Mouse (Mus musculus): ENCODE measurements at regions not wholly inside any gene's neighbourhood (a gene's known extent, or its start where the extent isn't known, plus 50 kb on each side); places are given as distances from the start of the nearest gene placed in this dataset.

DNA sequence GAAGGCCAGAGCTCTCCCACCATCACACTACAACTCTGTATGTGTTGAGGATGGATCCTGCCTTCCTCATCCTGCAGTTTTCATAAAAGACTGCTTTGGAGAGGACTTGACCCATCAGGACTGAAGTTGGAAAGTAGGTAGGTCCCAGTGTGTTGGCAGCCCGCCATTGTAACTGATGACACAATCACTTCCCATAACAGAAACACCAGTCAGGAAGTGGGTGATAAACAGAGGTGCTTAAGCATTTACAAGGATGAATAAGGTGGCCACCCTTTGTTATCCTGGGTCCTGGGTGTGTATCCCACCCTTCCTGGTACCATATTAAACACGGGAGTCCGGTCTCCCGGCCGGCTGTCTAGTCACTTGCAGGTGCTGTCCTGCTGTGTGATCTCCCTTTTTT, 118.3 kb downstream of the Snx10 start:
- peak; percentile 18 to 21 for DNase-seq

DNA sequence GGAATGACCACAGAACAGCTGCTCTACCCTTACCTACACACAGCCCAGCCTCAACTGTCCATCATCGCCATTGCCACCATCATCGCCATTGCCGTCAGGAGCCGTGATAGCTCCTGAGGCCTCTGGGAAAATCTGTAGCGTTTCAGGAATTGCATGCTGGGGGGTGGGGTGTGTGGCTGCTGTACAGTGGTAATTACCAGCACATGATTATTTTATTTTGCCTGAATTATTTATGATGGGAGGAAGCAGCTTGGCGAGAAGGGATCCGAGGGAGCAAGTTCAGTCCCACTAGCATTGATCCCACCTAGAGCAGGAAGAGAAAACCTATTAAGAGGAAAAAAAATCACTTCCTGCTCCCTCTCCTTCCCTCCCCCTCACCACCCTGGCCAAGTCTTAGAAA, 125.1 kb downstream of the Snx10 start:
- no peak for DNase-seq

DNA sequence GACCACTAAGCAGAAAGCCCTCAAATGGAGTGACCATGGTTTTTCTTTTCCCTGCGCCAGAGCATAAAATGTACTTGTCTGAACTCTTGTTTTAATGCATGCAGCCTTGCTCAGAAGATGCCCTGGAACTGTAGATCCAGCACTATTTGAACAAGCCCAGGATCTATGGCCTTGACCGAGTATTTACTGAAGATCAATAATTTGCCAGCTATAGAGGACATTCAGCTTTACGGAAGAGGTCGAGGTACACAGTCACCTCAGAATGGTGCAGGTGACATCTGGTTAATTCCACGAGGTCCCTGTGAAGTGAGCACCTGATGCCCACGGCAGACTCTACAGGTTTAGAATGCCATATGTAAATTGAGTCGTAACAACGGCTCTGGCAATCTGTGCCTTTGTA, 130.1 kb downstream of the Snx10 start:
- DNase-seq = no peak

DNA sequence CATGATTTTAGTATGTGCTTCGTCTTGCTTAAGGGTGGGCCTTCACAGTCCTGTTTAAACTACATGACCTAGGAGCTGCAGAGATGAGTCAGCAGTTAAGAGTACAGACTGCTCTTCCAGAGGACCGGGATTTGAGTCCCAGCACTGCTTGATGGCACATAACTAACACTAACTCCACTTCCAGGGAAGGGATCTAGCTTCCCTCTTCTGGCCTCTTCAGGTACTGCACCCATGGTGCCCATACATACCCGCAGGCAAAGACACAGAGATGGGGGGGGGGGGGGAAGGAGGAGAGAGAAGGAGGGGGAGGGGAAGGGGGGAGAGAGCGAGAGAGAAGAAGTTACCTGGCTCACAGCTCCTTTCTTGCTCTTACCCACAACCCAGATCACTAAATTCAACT, 131.3 kb downstream of the Snx10 start:
- no peak for DNase-seq

DNA sequence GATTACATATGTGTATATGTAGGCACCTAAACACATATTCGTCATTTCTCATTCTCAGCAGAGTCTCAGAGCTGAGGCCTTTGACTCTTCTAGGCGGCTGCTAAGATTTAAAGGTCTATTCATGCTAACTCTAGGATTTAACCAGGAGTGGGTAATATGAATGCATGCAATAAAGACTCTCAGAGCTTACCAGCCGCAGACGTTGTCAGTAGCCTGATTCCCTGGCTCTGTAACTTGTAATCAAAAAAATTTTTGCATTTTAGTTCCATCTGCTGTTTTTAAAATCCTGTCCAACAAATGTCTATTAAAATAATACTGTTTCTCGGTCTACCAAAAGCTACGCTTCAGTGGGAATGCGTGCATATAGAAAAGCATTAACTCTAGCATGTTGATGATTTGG, 132.4 kb downstream of the Snx10 start:
- no peak for DNase-seq

DNA sequence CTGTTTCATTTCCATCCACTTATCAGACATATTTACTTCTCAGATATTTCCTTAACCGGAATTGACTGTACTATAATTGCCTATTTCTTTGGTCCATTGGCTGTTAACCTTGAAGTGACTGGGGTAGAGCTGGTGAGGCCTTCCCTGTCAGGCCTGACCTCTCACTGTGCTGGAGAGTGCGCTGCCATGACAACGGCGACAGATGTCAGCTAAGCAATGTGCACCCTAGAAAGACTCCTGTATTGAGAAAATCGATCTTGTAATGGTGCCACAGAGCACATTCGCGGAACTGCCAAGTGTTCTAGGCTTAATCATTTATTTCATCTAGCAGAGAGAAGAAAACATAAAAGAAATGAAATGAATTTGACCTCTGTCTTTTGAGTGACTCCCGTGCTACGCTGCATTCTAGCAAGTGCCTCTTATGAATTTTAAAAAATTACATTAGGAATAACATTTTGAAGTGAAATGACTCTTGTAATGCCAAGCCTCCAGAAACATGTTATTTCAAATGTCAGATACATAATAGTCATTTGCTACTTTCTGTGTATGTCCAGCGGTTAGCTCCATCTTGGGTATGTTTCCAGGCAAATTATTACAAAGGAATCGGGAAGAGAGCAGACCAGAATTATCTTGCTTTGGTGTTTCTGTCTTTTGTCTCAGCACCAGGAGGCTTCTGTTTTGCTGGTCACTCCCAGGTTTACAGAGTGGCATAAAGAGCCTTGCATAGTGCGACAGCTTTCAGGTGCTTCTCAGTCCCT, 133.4 kb downstream of the Snx10 start:
- DNase-seq = no peak

DNA sequence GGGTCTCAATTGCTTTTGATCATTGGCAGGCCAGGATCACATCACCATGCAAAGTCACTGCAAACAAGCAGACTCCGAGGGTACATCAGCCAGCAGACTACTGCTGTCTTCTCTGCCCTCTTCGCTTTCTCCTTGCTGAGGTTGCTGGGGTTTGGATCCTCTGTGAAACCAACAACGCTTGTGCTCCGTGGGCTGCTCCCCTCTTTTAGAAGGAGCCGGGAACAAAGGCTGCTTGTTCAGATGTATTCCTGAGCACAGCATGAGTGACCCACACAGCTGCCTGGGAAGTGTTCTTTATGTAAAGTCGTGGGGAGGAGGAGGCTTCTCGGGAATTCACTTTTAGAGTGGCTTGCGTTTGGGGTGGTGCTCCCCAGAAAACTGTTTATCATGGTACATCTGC, 134.7 kb downstream of the Snx10 start:
- DNase-seq = no peak

DNA sequence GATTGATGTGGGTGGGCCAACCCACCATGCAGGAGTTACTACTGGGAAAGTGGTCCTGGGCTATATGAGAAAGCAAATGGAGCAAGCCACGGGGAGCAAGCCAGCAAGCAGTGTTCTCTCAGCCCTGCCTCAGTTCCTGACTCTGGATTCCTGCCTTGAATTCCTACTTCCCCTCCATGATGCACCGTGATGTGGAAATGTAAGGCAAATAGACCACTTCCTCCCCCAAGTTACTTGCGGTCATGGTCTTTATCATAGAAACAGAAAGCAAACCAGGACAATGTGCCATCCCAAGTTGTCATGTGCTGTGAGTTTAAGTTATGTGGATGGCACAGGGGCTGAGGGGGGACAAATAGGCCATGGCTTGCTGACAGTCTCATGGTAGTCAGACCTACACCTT, 139.5 kb downstream of the Snx10 start:
- no peak for DNase-seq

DNA sequence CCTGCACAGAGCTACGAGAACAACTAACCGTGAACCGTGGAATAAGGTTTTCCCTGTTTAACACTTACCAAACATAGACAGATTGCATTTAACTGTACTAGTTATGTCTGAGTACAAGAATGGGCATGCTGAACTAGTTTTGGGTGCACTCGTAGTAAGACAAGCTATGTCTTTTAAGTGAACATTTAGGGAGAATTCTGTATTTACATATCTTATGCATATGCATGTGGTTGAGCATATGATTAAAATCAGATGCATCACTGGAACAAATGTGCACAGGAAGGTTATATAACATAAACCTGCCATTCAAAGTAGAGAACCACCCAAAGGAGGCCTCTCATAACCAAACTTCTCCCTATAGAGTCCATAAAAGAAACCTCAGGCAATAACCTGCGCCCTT, 140.3 kb downstream of the Snx10 start:
- no peak for DNase-seq

DNA sequence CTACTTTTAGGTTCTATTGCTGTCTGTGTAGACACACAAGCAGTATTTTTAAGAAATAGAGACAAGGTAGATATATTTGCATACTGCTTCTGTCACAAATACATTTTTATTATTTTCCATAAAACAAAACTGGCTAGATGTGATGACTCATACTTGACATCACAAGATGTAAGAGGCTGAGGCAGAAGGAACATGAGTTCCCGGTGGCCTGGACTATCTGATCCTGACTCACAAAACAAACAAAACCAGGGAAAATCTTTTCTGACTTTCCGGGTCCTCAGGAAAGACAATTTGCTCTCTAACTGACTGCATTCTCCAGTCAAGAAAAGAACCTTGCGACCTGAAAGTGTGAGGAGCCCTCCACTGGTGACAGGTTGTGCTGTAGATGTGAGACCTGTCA, 143.3 kb downstream of the Snx10 start:
- DNase-seq = no peak

DNA sequence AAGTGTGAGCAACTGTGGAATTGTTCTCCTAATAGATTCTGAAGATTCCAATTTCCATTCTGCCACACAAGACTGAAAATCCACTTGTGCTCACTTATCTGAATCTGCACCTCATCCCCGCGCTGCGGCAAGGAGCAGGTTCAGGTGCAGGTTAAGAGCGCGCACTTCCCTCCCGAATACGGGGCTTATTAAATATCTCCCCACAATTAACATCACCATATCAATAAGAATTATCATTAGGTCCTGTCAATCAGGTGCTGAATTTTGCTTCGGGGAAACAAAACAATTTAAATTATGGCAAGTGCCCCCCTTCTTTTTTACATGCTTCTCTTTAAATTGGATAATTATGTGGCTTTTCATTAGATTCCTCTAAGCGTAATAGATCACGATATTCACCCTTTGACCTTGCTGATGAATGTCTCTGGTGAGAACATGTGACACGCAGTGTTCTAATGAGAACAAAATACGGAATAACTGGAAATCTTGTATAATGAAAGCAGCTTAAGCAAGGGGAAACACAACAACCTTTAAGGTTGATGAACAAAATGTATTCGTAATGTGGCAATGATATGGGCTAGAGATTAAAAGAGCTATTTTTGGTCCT, 151.7 kb downstream of the Snx10 start:
- no peak for DNase-seq

DNA sequence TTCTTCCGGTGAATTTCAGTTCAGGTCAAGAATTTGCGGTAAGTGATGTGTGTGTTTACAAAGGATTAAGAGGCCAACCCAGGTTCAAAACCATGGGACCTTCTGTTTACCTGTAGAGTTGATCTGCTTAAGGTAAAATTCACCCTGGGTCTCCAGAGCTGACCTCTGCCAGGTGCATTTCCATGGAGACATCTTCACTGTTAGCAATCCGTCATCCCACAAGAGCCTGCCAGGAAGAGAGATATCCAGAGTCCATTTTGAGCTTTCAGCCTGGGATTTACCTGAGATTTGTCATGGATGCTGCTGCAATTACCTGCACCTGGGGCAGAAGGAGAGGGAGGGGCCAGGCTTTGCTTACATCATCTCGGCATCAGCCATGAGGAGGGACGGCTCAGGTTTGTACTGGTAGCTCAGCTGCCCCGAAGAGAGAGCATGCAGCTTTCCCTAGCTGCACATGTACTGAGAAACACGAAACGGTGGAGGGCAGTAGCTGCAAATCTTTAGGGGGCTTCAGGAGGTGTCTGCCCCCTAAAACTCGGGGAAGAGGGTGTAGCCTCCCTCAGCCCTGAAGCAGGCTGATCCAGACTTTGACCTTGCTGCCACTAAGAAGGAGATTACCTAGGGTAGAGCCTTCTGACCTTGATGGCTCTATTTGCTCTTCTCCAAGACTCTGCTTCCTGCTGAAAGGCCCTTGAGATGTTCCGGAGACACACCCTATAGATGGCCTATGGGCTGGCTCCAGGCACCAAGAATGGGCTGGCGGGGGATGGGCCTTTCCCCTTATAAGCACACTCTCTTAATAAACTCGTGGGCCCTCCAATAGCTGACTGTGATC, 153.7 kb downstream of the Snx10 start:
- DNase-seq = no peak

DNA sequence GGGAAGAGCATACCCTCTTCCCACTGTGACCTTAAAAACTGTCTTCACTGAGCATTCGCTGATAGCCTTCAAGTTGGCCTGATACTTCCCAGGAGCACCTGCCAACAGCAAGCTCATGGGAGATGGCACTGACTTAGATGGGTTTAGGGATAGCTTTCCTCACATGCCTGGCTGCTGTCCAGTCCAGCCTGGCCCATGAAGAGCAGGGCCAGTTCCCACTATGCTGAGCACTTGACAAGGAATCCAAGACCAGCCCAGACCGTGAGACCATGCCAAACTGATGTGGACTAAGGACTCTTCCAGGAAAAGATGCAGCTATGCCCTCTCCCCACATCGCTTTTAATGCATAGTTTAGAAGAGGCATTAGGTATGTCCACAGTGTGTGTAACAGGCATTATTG, 155.0 kb downstream of the Snx10 start:
- DNase-seq = no peak

DNA sequence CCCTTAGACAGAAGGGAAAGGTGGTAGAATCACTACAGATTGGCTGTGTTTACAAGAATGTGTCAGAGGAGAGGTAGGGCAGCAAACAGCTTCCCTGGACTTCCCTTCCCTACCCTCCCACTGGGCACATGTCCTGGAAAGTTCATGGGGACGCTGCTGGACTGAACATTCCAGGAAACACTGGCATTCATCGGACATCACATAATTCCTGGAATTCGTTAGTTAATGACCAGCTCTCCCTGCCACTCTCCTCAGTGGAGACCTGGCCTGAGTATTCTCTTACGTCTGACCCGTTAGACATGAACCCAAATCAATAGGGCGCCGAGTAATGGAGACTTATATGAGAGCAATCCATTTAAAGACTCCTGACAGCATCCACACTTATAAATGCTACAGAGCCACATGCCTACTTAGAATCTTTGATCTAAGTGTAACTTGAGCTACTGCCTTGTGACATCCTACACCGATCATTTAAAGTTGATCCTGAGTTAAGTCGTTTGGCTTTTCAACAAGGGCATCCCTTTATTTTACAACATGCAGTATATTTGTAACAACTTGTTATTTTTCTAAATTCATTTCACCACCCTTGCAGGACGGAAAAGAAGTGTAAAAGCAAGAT, 156.6 kb downstream of the Snx10 start:
- peak; percentile 31 to 33 for DNase-seq

DNA sequence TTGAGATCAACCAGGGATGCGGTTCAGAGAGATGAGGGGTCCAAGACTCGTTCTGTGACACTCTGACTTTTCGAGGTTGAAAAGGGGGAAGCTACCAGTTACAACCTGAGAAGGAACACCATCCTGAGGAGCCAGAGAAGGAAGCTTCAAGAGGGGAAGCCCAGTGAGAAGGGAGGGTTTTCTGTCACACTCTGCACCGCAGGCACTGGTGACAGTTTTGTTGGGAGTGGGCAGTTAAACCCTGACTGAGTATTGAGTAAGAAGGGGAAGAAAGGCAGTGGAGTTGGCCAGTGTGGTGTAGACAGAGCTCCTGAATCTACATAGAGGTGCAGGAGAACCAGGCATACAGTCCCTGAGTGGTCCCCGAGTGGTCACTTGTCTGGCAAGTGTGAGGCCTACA, 159.4 kb downstream of the Snx10 start:
- no peak for DNase-seq

DNA sequence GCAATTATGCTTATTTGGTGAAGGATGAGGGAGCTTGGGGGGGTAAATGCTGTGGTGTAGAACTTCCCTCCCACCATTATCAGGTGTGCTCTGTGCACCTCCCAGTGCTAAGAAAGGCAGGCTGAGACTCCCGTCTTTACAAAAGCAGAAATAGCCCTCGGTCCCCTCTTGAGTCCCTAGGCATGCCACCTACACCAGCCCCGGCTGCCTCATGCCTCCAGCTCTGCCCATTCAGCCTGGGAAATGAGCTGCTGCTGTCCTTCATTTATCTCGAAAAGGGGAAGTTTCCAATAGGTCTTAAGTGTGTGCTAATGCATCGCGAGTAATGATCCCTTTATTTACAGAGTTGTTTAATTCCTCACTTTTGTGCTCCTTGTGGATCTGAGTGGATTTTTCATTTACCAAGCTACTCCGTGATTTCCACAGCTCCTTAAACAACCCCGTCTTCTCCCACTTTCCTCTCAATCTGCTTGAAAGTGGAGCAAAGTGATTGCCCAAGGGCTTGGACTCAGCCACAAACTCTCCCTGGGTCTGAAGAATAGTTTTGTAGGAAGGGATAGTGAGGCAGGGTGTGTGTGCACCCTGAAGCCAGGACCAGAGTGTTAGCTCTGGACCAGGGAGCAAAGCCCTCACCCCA, 162.1 kb downstream of the Snx10 start:
- no peak for DNase-seq

DNA sequence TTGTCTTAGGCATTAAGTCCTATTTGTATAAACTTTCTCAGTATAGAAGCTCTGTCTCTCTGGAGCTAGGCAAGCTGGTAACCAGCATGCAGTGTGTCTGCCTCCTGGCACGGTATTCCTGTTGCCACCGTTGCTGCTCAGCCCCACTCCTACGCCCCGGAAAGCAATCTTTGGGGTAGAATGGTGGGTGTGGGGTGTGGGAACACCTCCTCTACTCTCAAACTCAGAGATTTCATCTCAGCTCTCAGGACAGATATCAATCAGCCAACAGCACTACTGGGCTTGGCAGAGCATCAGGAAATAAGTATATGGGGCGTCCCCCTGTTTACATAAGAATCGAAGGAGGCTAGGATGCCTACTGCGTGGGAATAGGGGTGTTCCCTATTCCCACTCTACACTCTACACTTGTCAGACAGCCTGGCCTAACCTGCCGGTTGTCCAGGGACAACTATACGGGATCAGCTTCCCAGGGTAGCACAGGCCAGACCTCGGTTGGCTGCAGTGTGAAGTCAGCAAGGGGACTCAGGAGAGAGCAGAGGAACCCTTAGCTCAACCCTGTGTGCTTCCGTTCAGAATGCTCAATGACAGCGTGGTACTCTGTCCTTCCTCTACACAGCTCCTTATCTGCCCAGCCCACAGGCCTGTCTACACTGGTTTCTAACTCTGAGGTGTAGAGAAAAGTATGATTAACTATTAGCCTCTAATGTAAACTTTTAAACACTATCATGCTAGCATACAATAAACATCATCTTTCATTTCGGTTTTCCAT, 167.3 kb downstream of the Snx10 start:
- DNase-seq = no peak

DNA sequence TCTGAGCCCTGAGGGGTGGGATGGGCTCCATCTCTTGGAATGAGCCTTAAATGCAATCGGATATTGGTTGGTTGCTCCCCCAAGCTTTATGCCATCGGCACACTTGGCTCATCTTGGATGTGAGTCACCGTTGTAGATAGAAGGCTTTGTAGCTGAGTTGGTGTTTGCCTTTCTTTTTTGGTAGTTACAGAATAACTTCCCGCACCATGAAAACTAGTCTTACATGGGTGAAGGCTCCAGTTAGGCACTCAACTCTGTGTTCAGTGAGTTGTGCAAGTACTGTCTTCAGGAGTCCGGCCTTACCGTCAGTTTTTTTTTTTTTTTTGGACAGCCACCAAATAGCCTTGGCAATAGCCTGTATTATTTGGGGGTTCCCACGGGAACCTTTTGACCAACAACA, 170.3 kb downstream of the Snx10 start:
- DNase-seq = no peak

DNA sequence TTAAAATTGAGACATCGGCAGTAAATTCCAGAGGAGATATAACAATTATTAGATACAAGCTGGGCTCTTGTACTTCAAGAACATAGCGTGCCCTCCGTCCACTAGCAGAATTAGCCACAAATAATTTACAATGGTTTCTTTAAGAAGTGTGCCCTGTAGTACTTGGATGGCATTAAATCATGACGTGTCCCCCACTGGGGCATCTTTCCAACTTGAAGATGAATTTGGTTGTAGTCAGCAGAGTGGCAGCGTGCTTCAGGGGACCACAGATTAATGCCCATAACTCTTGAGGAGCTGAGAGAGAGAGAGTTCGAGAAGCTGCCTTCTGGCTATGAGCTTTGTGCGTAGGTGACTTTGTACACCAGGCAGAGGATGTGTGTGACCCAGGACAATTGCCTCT, 172.7 kb downstream of the Snx10 start:
- no peak for DNase-seq

DNA sequence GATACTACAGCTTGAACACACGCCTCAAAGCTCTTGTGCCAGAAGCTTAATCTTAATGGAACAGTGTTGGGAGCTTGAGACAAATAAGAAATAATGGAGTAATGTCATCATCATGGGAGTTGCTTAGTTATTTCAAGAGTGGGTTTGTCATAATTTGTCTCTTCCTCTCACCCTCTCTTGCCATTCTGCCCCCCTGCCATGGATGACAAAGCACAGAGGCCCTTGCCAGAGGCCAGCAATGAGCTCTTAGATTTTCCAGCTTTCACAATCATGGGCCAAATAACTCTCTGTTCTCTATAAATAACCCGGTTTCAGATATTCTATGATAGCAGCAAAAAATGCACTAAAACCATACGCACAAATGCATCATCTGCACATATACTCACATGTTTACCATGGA, 174.1 kb downstream of the Snx10 start:
- peak in 1 of 2 experiments; percentile 11 for DNase-seq

DNA sequence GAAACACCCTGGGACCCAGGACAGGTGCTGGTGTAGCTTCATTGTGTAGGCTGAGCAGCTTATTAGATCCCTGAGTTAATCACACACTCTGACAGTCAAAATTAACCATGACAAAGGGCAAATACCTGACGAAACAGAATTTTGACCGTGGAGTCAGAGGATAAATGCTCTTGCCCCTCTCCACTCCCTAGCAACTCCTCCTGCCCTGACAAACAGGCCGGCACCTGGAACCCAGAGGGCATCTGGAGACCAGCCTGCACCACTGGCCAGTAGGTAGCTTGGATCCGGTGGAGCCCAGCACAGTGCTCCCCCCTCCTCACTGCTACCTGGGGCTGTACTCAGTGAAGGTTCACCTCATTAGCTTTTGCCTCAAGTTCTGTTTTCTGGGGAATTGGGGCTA, 174.5 kb downstream of the Snx10 start:
- no peak for DNase-seq
